Mouse (Mus musculus): Measurements from ENCODE around the gene Ube2n. TPM values are rescaled to one million over a fixed set of nuclear protein-coding genes. Genes with fewer than 3 reads are reported as not detected.
"Not testable (repeated sequence)": the region's sequence is repeated elsewhere in the genome, so short reads cannot be mapped to it uniquely, and the experiment has no call there.

Gene Ube2n
- total RNA-seq, 2 experiments from 2014 or later, result 213 to 231 TPM

- no peak for DNase-seq
- intact Hi-C loops (cut with DNase I), result no loop called here
Measured at GRCm38 (mm10) chr10:95525037-95525675, 10.2 kb downstream of the Ube2n start.

- DNase-seq, result no peak
- intact Hi-C loops (cut with DNase I), result no loop called here
Measured at GRCm38 (mm10) chr10:95525871-95526270, 10.9 kb downstream of the Ube2n start.

- DNase-seq, result no peak
- intact Hi-C loops (cut with DNase I), result no loop called here
Measured at GRCm38 (mm10) chr10:95526495-95527122, 11.7 kb downstream of the Ube2n start.

- intact Hi-C loops (cut with DNase I), result no loop called here
- DNase-seq, result no peak
Measured at GRCm38 (mm10) chr10:95530551-95531121, 15.7 kb downstream of the Ube2n start.

GRCm38 (mm10) chr10:95532916-95533315 lies 18.0 kb downstream of the Ube2n start:
- intact Hi-C loops (cut with DNase I), result no loop called here
- no peak for DNase-seq

- no peak for DNase-seq
- intact Hi-C loops (cut with DNase I), result no loop called here
Measured at GRCm38 (mm10) chr10:95533382-95533781, 18.4 kb downstream of the Ube2n start.

- DNase-seq, result no peak
- intact Hi-C loops (cut with DNase I), result no loop called here
Measured at GRCm38 (mm10) chr10:95535399-95536221, 20.7 kb downstream of the Ube2n start.

- intact Hi-C loops (cut with DNase I), result no loop called here
Measured at GRCm38 (mm10) chr10:95536222-95536541, 21.2 kb downstream of the Ube2n start.

GRCm38 (mm10) chr10:95539260-95539659 lies 24.3 kb downstream of the Ube2n start:
- DNase-seq, result no peak
- intact Hi-C loops (cut with DNase I), result no loop called here

More at GRCm38 (mm10) chr10:95536222-95536541, 21.2 kb downstream of the Ube2n start:
- DNase-seq, result no peak

- DNase-seq, result no peak
- intact Hi-C loops (cut with DNase I), result no loop called here
Measured at GRCm38 (mm10) chr10:95539841-95540240, 24.9 kb downstream of the Ube2n start.

GRCm38 (mm10) chr10:95542916-95543315 lies 28.0 kb downstream of the Ube2n start:
- intact Hi-C loops (cut with DNase I), result no loop called here
- DNase-seq, result no peak

- DNase-seq, result no peak
Measured at GRCm38 (mm10) chr10:95543377-95543776, 28.4 kb downstream of the Ube2n start.

GRCm38 (mm10) chr10:95544004-95544403 lies 29.1 kb downstream of the Ube2n start:
- intact Hi-C loops (cut with DNase I), result no loop called here
- DNase-seq, result no peak

More at GRCm38 (mm10) chr10:95543377-95543776, 28.4 kb downstream of the Ube2n start:
- intact Hi-C loops (cut with DNase I), result no loop called here

GRCm38 (mm10) chr10:95544651-95545050 lies 29.7 kb downstream of the Ube2n start:
- no peak for DNase-seq

GRCm38 (mm10) chr10:95545051-95545450 lies 30.1 kb downstream of the Ube2n start:
- intact Hi-C loops (cut with DNase I), result no loop called here
- no peak for DNase-seq

More at GRCm38 (mm10) chr10:95544651-95545050, 29.7 kb downstream of the Ube2n start:
- intact Hi-C loops (cut with DNase I), result no loop called here

- intact Hi-C loops (cut with DNase I), result no loop called here
Measured at GRCm38 (mm10) chr10:95546178-95546577, 31.2 kb downstream of the Ube2n start.

GRCm38 (mm10) chr10:95548154-95548826 lies 33.3 kb downstream of the Ube2n start:
- intact Hi-C loops (cut with DNase I), result no loop called here

More at GRCm38 (mm10) chr10:95546178-95546577, 31.2 kb downstream of the Ube2n start:
- DNase-seq, result no peak

GRCm38 (mm10) chr10:95549080-95549479 lies 34.1 kb downstream of the Ube2n start:
- intact Hi-C loops (cut with DNase I); DNase-seq: not testable (repeated sequence)

More at GRCm38 (mm10) chr10:95548154-95548826, 33.3 kb downstream of the Ube2n start:
- no peak for DNase-seq

GRCm38 (mm10) chr10:95550506-95550905 lies 35.6 kb downstream of the Ube2n start:
- DNase-seq, result no peak
- intact Hi-C loops (cut with DNase I), result loop anchor here (2.0 to 10.0 kb wide), 3 partner anchors 304 to 484 kb away; no protein-coding TSS in a partner anchor

- no peak for DNase-seq
- intact Hi-C loops (cut with DNase I), result loop anchor here (2.0 to 10.0 kb wide), 3 partner anchors 303 to 483 kb away; no protein-coding TSS in a partner anchor
Measured at GRCm38 (mm10) chr10:95551752-95552151, 36.8 kb downstream of the Ube2n start.
